Mouse (Mus musculus) embryo, embryonic 11.5 days (tissue): ENCODE measurements around the gene Bloc1s3.
"Not testable (repeated sequence)": the region's sequence is repeated elsewhere in the genome, so short reads cannot be mapped to it uniquely, and the experiment has no call there.

Experiments used
- DNase-seq: peaks from one replicate; pipeline ENCODE4 v3.0.0-alpha.2; 2012; ENCODE audit warnings: low read depth, low spot score

Gene Bloc1s3

DNA sequence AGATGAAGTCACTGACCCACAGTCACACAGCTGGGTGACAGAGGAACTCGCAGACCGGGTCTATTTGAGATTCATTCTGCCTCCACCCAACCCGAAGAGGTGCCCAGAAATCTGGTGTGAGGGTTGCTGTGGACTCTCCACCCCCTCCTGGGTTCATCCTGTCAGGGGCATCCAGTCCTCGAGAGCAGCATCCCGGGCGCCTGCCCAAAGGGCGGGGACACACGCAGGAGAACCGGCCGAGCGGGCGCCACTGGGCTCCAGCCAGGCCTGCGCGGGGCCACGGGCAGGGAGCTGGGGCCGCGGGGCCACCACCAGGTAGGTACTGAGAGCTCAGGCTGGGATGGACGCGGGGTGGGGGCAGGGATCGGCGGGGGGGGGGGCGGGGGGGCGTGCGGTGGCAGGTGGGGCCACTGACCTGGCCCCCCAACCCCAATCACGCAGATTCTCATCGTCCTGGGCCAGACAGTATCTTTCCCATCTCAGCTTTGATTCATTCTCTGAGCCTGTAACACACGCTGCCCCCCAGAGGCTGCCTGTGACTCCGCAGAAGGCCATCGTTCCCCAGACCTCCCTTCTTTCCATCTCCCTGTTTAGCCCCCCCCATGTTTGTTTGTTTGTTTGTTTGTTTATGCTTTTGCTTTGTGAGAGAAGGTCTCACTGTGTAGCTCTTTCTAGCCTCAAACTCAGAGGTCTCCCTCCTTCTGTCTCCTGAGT lies 9.6 kb upstream of the Bloc1s3 start, which contains the start of gene Nkpd1:
Nkpd1 (plus strand) TSS at position 187 of the 714 bp plus-strand sequence.
- no peak for DNase-seq

DNA sequence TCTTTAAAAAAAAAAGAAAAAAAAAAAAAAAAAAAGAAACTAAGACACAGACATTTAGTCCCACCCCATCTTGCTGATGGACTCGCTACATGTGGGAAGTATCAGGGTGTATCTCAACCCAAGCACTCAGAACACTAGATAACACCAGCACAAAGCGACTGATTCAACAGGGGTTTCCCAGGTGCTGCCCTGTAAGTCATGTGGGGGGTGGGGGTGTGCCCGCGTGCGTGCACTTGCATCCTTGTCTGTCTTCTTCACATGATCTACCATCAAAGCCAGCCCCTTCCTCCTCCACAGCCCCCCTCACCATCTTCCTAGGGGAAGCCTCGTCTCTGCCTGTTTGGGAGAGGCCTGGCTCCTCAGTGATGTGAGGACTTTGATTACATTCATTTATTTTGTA lies 4.2 kb upstream of the Bloc1s3 start:
- no peak for DNase-seq

DNA sequence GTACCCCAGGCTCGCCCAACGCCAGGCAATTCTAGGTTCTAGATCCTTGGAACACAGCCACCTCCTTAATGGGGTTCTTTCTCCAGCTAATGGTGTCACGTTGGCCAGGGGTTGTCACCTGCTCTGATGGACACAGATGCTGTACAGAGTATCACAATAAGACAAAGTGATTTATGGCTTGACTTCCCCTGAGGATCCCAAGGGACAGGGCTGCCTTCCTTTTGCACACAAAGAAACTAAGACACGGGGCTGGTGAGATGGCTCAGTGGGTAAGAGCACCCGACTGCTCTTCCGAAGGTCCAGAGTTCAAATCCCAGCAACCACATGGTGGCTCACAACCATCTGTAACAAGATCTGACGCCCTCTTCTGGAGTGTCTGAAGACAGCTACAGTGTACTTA lies 3.8 kb upstream of the Bloc1s3 start:
- DNase-seq = not testable (repeated sequence)

DNA sequence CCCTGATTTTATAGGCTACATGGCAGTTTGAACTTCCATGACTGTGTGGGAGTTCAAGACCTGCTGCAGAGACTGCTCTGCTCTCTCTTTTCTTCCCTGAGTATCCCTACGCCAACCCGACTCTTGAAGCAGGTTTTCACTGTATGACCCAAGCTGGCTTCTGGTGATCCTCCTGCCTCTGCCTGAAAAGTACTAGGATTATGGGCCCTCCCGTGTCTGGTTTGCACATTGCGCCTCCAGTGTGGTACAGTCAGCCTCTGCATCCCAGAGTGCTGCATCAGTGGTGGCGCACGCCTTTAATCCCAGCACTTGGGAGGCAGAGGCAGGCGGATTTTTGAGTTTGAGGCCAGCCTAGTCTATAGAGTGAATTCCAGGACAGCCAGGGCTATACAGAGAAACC lies 1.6 kb upstream of the Bloc1s3 start:
- DNase-seq = no peak

DNA sequence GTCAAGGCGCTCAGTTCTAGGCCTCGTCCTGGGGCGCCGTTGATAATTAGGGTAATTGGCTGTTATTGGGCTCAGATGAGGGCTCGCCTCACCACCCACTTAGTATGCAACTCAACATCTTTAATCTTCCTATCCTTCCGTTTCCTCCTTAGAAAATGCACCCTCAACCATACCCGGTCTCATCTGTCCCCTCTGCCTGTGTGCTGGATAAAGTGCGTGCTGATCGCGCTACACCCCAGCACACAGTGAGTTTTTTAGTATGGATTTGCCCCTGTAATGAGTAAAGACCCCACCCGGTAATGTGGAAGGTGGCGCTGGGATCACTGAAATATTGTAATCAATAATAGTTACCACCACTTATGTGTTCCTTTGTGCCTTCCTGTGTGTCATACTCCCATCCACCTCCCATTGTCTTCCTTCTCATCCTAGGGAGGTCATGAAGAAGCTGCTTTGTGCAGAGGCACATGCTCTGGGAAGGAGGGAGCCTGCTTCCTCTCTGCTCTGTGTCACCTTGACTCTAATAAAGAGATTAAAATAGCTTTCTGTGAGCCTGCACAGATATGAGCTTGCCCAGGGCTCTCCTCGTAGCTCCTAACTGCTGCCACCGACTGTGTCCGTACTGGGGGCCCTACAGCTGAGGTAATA lies 879 bp upstream of the Bloc1s3 start:
- DNase-seq = no peak

DNA sequence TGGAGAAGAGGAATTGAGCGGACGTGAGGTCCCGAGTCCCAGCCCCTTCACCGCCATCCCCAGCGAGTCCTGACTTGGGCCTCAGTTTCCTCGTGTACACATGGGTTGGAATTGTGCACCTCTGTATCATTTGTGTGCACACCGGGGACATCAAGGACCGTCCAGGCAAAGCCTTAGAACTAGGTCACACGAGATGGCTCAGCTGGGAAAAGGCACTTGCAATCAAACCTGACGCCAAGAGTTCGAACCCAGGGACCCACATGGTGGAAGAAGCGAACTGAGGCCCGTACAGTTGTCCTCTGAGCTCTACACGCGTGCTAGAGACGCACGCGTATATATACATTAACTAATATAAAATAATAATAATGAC lies 570 bp downstream of the Bloc1s3 start:
- no peak for DNase-seq

DNA sequence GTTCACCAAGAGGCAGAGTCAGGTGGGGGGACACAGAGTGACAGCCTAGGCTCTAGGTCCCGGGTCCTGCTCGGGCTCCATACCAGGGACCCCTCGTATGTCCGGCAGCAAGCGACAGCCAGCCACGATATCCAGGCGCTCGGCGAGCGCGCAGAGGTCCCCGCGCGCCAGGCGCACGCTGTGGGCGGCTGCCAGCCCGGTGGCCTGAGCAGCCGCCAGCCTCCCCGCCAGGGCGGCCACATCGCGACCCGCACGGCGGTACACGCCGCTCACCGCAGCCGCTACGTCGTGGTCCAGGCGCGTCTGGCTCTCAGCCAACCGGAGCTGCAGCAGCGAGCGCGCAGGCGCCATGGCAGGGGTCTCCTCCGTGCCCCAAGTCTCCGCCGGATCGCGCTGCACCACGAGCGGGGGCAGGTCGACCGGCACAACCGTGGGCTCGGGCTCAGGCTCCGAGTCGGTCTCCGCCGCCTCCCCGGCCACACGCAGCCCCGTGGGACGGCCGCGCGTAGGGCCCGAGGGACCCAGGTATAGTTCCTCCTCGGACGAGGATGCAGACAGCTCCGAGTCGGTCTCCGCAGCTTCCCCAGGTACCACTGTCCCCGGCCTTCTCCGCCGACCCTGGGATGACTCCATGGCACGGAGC lies 1.1 kb downstream of the Bloc1s3 start:
- DNase-seq = peak; percentile 61

DNA sequence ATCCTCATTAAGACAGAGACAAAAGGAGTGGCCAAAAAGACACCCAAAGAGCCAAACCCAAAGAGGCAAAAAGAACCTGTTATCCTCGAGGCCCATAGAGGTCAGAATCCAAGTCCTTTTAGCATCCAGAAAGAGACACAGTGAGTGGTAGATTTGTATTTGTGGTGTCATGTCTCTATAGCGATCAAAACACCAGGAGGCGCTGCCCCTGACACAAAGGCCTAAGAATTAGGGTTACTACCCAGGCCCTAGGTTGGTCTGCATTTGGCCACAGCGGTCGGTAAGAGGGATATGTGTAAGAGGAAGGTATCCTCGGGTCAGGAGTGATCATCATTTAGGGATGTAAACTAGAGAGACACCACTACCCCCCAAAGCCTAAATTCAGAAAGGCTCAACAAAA lies 1.8 kb downstream of the Bloc1s3 start:
- DNase-seq = no peak

DNA sequence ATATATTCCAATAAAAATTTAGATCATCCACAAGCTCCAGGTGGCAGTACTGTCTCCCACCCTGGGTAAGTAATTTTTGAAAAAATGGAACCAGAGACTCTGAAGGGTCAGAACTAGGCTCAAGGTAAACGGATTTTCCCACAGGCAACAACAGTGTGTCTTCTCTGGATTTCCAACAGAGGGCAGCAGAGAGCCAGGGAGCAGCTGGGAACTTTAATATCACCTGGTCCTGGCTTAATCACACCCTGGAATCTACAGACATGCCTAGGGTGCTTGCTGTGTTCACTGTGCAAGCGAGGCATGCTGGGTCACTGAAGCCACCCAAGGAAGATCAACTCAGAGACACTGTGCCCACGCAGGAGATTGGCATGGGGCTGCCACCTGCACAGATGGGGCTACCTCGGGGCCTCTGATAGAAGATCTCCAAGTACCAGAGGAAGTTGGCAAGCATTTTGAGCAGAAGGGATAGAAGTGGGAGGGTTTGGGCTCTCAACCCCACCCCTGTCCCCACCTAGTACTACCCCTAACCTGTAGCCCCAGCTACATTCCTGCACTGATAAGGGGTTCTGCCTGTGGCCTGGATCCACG lies 4.6 kb downstream of the Bloc1s3 start:
- peak; percentile 57 for DNase-seq

DNA sequence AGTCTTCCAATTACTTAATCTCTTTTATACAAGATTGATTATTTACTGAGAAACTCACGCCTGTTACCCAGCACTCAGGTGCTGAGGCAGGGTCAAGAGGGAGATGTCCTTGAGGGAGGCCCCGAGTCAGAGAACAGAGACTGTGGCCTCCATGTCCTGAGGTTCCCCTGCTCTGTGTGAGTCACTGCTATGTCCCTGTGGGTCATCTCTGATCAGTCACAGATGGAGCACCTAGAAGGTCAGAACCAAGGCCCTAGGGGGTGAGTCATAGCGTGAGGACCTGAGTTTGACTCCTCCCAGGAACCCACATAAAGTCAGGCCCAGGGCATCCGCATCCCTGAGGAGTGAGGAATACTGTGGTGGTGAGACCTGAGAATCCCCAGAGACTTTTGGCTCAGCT lies 6.5 kb downstream of the Bloc1s3 start:
- no peak for DNase-seq

DNA sequence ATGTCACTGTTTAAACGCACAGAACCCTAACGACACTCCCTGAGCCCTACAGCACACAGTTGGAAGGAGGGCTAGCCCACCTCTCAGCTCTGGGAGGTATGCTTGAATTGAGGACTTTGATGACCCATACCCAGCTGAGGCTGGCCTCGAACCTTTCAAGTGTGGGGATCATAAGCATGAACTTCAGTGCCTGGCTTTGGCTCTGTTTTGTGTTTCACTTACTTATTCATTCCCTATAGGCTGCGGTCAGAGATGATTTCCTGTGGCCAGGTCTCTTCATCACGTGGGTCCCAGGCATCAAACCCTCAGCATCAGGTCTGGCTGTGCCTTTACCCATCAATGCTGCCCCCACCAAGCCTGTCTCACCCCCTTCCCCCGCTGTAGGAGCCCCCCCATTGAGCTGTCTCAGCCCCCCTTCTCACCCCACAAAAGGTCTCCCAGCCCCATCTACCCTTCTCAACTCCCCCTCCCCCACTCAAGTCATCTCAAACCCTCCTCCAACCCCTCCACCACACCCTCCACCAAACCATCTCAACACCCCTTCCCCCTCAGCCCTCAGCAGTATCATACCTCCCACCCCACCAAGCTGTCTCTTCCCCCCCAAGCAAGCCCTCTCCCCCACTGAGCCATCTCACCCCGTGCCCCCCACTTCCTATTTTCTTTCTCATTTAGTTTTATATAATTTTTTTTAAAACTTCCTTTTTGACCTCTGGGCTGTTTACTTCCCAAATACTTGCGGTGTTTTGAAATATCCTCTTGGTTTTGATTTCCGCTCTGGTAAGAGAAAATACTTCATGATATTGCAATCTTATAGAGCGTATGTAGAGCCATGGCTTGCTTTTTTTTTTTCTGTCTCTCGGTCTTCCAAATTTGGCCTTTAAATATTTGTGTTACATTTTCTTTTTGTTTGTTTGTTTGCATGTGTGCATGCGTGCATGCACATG lies 7.5 kb downstream of the Bloc1s3 start:
- DNase-seq = no peak

DNA sequence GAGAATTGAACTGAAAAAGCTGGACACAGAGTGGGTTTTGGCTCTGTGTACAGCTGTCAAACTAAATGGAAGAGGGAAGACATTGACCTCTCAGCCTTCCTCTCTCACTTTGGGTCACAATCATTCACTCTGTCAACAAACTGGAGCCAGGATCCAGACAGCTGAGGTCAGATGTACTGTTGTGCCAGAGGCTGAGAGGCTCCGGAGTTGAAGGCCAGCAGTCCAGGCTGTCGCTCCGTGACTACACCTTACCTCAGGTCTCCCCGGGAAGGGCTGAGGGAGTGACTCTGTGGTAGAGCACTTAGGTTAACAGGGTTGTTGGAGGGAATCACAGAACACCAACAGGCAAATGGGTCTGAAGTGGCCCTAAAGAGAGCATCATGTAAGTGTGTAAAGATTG lies 9.8 kb downstream of the Bloc1s3 start:
- DNase-seq = no peak

DNA sequence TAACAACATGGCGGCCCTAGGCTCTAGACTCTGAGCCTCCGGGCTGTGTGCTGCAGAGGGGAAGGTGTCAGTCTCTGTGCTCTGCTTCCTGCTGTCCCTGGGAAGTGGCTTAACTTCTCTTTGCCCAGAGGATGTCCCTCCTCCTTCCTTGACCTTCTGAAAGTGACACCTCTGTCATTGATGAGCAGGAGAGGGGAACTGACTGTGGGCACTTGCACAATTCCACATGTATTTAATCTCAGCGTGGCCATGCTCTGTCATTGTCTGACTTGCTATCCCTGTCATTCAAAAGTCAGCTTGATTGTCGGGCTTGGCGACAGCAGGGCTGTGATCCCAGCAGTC lies 12.0 kb downstream of the Bloc1s3 start:
- DNase-seq = no peak

DNA sequence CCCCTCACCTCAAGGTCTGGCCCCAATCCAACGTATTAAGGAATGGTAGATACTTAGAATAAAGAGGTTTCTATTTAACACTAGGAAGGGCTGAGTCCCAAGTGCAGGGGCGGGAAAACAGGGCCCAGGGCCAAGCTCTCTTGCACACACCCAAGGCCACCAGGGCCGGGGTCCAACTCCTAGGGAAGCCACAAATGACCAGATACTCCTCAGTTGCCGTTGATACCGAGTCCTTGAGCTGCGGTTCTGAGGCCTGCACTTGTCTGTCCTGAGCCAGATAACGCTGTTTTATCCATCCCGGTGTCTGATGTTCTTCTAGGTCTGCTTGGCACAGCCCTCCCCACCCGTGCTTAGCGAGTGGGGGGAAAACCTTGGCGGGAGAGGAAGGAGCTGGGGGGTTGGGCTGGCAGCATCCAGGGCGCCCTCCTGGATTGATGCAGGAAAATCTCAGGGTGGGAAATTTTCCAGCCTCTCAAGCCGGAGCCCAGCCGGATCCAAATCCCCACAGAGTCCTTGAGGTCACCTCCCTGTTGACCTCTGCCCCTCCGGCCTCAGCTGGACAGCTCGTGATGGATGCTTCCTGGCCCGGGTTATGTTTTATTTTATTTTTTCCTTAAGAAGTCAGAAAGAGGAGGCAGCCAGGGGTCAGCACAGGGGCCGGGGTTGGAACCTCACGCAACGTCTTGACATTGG lies 12.5 kb downstream of the Bloc1s3 start:
- no peak for DNase-seq

DNA sequence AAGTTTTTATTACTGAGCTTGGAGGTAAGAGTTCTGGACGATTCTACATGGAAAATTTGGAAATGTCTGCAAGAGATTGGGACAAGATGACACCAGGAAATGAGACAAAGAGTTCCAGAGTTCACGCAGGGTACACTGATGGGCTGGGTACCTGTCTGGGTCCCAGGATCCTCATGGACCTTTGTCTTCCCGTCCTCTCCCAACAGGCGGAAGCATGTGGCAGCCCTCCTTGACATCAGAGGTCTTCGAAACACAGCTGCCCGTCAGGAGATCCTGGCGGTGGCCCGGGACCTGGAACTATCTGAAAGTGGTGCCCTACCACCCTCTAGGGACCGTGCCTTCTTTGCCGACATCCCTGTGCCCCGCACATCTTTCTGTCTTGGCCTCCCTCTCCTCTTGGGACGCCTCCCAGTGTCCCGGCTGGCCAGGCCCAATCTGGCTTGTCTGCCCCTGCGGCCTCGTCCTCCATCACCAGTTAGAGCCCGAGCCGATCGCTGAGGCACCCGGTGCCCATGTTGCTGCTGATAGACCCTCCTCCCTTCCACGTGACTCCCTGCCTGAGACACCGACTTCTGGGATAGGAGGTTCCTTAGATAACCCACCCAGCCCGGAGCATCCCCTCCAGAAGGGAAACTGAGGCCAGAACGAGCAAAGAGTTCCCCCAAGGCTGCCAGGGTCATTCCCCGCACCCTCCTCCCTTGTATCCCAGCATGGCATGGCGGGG lies 13.3 kb downstream of the Bloc1s3 start:
- no peak for DNase-seq

DNA sequence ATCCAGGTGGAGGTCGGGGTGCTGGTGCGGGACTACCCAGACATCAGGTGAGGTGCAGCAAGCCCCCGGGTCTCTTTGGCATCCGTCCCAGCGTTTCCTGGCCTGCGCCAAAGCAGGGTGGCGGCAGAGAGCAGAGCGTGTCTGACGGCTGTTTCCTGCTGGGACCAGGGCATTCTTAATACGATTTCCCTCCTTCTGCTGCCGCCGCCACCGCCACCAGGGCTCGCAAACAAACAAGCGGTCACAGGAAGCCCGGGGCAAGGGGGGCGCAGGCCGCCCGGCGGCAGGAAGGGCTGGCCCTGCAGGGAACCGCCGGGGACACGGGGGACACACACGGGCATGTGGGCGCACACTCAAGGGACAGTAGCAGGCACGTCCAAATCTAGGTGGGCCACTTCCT lies 16.4 kb downstream of the Bloc1s3 start:
- no peak for DNase-seq

DNA sequence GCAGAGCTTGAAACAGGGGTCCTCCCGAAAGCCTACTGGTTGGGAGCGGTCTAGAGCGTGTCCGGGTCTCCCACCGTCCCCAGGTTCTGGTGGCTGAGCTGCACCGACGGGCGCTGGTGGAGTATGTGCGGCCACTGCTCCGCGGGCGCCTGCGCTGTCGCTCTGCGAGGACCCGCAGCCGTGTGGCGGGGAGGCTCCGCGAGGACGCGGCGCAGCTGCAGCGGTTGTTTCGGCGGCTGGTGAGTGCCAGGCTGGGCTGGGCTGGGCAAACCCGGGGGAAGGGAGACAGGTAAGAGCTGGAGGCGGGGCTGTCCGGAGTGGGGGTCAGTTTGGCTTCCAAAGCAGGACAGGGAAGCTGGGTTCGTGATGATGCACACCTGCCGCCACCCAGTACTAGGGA lies 18.6 kb downstream of the Bloc1s3 start:
- no peak for DNase-seq

DNA sequence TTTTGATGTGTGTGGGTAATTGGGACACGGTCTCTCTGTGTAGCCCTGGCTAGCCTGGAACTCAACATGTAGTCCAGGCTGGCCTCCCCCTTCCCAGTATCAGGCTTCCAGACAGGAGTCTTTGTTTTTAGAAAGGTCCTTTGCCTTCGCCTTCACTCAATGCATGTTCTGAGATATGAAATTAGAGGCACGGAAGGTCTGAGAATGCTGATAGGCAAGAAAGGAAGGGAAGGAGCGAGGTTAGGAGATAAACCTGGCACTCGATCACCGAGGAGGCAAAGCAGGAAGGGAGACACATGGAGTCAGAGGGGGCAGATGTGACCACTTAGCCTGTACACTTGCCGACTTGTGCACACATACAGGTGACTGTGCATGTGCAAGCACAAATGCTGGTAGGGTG lies 21.6 kb downstream of the Bloc1s3 start:
- no peak for DNase-seq

DNA sequence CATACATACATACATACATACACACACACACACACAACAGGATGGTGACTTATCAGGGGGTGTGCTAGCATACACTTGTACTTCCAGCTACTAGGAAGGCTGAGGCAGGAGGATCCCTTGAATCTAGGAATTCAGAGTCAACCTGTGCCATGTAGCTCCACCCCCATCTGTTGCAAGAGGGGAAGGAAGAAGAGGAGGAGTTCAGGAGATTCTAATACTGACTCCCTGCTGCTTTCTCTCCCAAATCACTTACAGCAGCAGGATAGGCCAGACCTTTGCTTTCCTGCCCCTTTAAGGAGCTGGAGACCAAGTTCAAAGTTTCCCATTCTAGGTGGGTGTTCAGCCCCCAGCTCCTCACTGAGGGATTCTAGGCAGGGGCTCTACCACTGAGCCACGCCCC lies 22.7 kb downstream of the Bloc1s3 start:
- no peak for DNase-seq

DNA sequence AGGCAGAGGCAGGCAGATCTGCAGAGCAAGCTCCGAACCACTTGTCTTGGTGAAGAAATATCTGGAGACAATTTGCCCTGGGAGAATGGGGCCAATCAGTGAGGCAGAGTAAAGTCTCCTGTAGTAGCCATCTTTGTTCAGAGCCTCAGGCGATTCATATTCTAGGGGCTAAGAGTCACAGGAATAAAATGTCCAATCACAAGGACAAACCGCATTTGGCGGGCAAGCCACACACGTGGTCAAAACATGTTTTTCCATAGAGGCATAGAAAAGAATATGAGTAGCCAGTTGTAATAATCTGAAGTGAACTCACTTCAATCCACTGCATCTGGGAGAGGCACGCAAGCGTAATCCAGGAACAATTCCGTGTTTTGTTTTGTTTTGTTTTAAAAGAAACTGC lies 24.9 kb downstream of the Bloc1s3 start:
- DNase-seq = no peak
